Mouse (Mus musculus) megakaryocyte-erythroid progenitor cell, adult 5-6 weeks (primary cell): Measurements from ENCODE around the gene Pcbd1. TPM values are rescaled to one million over a fixed set of nuclear protein-coding genes. Genes with fewer than 3 reads are reported as not detected.
A peak's percentile ranks its signal among the peaks of the same experiment; 100 is the strongest.

Experiments
- ATAC-seq: replicated peaks from 2 replicates; pipeline ENCODE4 v1.8.0; 2016; ENCODE audit warnings: mild to moderate bottlenecking, inconsistent platforms; ENCODE audit not compliant: severe bottlenecking, poor library complexity, low FRiP score, low TSS enrichment
- total RNA-seq, 2 experiments: library from RNA; stranded (forward) in 1 of 2; stranded (reverse) in 1 of 2; fragments of 200-1000, 215-1000 nt in 1 of 2; fragments of >200 nt in 1 of 2; fragmentation: Nextera tagmentation in 1 of 2; gene quantifications; 2 replicates each; pipeline ENCODE4 v1.2.3; 2014 to 2017

Pcbd1 gene
- total RNA-seq (2014; fragmentation: Nextera tagmentation) (6.0 and 9.8 TPM in 2 replicates), total RNA-seq (2017) (1.9 TPM in 1 of 2 replicates, not detected in the other)

DNA sequence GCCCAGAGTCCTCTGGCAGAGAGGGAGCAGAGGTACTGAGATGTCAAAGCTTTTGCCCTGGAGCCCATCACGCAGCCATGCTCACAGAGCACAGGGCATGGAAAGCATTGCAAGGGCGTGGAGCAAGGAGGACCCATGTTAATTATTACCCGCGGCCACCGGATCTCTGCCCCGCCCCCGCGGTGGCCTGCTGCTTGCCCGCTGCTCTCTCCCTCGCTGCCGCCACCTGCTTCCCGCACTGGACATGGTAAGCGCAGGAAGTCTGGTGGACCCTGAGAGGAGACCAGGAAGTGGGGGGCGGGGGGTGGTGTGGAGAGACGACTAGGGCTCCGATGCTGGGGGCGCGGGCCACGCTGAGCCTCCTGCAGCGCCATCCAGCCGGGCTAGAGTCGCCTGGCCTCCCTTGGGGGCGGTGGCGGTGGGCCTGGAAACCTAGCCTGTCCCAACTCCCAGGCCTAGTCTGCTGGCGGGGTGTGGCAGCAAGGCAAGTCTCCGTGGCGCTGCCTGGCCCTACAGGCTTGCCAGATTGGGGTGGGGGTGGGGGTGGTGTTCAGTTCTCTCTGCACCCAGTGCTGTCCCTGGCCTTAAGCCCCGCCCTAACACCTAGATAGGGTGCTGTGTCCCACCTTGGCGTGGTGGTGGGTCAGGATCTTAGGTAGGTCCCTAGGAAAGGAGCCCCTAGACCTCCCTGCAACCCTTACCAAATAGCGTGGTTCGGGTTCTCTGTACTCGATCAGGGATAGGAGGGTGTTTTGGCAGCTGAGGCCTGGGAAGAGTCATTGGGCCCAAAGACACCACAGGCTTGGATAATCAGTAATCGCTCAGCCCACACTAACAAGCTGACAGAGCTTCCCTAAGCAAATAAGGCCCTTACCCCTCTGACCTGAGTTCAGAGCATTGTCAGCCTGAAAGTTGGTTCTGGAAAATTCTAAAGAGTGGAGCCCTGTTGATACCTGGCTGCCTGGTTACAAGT, at the start of gene Pcbd1:
Gene Pcbd1, plus strand, starts transcription at position 162 of the 973 bp plus-strand sequence.
- ATAC-seq, result peak; percentile 81

DNA sequence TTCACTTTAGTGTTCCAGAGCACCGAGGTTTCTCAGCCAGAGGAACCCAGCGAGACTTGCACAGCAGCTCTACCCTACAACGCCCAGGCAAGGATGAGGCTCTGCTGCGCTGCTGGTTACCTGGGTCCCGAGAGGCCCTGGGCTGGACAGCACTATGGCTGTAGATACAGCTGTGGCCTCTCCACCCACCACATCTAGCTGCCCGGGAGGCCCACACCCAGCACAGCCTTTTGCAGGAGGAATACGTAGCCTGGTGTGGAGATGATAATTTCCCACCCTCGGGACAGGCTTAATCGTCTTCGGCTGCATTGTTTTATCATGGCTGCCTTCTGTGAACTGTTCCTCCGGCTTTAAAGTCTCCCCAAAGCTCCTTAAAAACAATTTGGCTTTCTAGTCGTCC, 49.5 kb upstream of the Pcbd1 start:
- ATAC-seq, result no peak

DNA sequence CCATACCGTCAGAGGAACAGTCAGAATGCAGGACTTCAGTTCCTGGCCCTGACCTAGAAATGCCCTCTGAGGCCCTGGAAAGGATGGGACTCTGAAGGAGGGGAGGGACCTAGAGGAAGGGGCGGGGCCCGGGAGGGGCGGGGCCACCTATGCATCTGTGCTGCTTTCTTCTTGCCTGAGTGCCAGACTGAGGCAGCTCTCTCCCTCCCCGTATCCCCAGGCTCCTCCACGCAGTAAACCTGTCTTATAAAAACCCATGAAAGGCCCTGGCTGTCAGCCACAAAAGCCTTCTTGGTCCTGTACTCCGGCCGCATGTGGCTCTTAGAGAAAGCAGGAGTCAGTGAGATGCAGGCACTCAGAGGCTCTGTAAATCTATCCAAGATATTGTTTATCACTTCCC, 44.0 kb upstream of the Pcbd1 start:
- ATAC-seq, result no peak

DNA sequence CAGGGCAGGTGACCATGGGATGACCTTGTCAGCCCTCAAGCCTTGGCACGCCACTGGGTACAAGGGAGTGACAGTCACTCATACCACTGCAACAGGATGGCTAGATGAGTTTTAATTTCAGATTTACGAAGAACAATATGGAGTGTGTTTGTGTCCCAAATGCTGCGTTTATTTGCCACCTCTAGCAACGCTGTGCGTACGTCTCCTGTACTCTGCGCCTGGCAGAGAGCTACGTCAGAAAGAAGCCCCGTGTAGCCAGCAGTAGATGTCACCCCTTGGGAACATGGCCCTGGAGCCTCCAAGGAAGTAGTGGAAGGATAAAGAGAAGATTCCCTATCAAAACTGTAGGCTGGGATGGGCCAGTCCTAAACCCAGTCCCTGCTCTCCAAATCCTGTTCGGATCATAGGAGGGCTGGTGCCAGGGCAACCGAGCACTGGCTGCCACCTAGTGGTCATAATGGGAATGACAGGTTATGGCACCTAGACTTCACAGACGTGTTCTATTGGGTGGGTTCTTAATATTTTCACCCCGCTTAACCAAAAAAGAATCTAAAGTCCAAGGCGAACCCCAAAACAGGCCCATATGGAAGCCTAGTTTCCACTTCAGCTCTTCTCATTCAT, 37.0 kb upstream of the Pcbd1 start:
- ATAC-seq, result peak; percentile 85

DNA sequence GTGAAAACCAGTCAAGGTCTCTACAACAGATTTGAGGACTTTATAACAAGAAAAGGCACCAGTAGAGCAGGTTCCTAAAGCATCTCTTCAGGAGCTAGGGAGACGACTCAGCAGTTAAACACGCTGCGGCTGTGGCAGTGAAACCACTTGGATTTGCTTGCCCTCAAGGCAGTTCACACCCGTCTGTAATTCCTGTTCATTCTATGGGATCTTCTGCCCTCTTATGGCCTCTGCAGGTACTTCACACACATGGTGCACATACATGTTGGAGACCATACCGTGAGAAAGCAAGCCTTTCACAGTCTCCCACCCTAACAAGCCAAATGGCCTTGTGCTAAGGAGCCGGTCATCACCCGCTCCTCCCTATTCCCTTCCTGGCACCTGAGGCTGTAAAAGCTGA, 32.5 kb upstream of the Pcbd1 start:
- ATAC-seq, result no peak

DNA sequence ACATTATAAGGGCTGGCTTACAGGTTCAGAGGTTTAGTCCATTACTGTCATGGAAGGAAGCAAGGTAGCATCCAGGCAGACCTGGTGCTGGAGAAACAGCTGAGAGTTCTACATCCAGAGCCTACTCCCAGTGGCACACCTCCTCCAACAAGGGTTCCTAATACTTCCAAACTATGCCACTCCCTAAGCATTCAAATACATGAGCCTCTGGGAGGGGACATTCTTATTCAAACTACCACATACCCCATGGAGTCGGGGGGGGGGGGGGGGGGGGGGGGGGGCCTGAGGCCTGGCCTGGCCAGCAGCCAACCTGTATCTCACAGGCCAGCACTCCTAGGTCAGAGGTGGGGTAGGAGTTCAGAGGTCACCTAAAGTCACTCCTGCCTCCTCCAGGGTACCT, 30.0 kb upstream of the Pcbd1 start:
- ATAC-seq, result no peak

DNA sequence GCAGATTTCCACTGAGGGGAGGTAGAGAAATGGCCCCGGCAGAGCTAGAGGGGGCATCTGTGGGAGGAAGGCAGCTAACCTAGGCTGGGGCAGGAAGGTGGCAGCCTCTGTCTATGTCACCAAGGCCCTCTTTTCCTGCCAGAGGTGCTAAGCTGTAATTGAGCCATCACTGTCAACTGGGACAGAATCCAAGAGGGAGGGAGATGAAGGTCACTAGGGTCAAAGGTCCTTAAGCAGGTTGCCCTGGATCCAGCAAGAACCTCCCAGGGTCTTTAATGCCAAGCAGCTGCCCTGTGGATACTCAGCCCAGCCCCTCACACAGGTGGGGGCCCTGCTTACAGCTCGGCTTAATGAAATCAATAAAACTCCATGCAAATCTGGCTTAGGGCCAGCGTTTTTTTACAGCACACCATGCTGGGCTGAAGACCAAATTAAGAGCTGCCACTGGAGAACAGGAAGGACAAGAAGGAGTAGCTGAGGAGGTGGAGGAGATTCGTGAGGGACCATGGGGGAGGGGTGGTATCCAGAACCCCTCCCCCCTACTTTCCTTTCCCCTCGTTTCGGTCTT, 29.5 kb upstream of the Pcbd1 start:
- no peak for ATAC-seq

DNA sequence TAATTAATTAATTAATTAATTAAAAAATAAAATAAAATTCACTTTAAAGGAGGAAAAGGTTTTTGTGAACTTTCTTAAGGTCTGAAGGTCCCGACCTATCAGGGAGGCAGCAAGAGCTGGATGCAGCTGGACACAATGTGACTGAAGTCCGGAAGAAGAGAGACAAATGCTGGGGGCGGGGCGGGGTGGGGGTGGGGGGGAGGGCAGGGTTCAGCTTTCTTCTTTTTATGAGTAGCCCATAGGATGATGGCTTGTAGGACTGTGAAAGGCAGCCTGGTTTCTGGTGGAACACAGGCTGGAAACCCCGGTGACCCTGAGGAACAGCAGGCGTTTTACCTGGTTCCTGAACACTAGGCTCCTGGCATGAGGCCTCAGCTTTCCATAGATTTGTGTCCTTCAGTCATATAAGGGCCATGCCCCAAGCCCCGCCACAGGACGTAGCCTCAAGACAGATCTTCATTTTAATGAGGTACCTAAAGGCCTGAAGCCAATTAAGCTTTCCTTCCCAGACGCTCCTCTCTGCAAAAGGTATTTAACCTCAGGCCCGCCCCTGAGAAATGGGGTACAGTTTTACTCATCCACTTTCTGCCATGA, 25.8 kb upstream of the Pcbd1 start:
- no peak for ATAC-seq

DNA sequence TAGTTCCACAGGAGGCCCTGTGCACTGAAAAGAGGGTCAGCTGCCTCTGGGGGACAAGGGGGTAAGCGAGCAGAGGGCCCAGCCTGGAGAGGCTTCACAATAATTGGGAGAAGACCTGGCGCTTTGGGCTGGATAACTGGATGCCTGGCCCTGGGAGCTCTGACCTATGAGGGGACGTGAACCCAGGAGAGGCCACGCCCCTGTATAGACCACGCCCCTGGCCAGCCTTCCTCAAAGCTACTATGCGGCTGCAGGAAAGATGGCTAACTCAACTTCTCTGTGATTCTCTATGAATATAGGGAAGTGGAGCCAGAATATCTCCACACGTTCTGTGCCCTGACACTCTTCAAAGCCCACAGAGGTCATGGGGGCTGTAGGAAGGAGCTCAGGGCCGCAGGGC, 24.5 kb upstream of the Pcbd1 start:
- no peak for ATAC-seq

DNA sequence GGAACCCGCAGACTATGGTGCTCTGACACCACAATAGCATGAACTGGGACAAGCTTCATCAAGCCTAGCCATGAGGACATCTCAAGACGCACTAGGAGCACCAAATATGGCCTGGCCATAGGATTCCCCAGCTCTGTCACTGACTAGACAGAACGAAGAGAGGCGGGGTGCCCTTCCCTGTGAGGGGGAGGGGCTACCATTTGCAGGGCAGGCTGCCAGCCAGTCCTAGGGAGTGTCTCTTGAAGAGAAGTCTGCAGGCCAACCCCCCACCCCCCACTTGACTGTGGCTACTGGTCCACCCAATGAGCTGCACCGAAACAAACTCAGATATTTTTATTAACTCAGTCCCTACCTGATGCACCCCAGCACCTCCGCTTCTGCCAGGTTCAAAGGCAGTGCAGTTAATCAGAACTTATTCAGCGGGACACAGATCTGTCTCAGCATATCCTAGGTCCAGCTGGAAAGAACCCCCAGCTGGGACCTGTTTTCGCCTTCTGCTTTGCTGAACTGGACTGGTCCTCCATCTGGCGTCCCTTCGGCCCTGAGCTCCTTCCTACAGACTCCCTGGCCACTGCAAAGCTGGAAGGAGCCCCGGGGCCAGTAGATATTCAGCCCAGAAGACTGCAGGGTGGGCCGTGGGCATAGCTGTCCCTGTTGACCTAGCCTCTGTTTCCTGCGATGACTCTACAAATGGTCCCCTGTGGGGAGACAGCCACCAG, 23.7 kb upstream of the Pcbd1 start:
- no peak for ATAC-seq

DNA sequence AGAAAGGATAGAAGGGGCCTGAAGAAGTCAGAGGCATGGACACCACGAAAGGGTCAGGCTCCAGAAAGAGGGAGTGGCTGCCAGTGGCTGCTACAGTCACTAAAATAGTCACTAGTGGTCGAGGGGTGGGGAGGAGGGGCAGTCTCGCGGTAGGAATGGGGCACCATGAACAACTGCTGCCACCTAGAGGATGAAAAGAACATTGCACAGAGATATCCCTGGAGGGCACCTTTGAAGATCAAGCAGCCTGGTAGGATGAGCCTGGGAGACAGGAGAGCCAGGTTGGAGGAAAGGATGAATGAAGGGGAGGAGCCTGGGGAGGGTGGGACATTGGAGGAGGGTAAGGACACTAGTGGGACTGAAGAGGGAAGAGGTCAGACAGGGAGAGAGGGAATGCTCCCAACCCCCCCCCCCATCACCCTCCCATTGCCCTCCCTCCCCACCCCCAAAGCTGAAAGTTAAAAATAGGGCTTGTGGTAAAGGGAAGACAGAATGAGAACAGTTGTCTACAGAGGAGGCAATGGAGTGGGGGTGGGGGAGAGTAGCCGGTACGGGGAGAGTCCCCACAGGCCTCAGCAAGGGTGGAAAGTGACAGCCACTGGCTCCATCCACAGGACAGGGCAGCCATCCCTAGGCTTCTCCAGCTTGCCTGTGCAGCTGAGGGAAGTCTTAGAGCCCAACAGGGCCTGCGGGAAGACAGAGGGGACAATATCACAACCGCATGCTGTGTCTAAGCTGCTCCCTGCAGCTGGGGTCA, 20.5 kb upstream of the Pcbd1 start:
- peak; percentile 72 for ATAC-seq

DNA sequence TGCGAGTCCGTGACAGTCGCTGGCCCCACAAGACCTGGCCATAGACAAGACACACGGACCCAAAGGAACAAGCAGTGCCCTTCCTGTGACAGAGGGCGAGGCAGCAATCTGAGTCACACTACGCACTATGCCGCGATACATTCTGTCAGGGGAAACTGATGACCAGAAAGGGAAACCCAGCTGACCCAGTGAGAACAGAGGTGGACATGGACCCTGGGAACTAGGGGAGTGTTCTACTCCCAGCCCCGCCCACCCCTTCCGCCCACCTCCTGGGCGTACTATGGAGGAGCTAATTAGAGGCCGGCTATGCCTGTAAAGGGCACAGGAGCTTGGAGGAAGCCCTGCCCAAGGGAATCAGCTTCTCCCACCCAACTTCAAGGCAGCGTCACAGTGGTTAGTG, 19.9 kb upstream of the Pcbd1 start:
- no peak for ATAC-seq

DNA sequence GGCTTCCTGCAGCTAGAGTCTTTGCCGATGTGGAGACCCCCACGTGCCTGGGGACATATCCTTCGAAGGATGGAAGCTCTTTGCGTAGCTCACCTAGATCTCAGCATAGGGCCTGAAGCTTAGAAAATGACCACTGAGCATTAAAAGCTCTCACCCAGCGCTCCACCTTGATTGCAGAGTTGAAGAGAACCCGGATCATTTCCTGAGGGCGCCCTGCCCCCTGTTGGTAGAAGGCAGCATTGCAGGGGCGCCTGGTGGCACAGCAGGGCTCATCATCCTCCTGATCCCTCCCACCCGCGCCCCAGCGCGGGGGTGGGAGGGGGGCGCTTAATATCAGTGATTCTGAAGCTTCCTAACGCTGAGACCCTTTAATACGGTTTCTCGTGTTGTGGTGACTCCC, 16.8 kb upstream of the Pcbd1 start:
- peak; percentile 53; the same call in 1 of the 2 replicates for ATAC-seq

DNA sequence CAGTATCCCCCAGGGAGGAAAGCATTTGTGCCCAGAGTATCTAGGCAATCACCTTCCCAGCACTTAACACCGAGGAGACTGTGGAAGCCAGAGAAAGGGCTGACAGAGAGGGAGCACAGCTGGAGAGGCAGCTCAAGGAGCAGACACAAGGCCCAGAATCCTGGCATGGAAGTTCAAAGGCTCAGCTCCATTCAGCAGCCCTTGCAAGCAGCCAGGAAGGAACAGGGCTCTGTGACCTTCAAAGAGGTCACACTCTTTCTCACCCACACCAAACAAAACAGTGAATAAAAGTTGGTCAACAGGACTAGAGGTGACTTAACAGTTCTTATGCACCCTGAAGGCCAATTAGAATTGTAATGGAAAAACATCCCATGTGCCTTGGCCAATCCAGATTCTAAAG, 14.5 kb upstream of the Pcbd1 start:
- ATAC-seq, result no peak

DNA sequence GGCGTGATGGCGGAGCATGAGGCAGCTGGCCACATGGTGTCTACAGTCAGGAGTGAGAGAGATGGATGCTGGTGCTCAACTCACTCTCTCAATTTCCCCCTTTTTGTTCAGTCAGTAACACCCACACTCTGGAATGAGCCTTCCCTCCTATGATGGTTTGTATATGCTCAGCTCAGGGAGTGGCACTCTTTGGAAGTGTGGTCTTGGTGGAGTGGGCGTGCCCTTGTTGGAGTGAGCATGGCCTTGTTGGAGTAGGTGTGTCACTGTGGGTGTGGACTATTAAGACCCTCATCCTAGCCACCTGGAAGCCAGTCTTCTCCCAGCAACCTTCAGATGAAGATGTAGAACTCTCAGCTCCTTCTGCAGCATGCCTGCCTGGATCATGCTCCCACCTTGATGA, 13.5 kb upstream of the Pcbd1 start:
- no peak for ATAC-seq

DNA sequence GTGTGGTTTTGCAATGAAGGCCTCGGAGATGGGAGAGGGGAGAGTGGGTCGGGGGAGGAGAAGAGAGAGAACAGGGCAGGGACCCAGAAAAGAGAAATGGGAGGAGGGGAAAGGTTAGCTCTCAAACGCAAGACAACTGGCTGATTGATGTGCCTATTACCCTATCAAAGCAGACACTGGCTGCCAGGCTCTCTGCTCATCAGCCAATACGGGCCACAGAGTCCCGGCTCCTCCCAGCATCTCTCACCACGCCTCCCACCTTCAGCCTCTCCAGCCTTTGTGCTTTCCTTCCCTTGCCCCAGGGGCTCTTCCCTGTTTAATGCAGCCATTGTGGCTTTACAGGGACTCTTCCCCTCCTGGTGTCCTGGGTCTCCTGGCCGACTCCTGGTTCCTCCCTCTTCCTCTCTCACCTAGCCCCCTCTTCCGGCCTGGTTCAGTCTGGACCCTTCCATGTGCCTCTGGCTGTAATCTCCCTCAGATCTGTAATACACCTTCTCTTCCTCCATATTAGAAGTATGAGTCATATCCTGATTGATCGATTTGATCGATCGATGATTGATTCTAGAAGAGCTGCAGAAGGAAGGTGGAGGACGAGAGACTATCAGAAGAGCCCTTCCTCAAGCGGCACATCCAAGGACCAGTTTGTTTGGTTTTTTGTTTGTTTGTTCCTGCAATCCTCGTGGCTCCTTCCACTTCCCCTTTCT, 8.8 kb upstream of the Pcbd1 start:
- ATAC-seq, result peak; percentile 100

DNA sequence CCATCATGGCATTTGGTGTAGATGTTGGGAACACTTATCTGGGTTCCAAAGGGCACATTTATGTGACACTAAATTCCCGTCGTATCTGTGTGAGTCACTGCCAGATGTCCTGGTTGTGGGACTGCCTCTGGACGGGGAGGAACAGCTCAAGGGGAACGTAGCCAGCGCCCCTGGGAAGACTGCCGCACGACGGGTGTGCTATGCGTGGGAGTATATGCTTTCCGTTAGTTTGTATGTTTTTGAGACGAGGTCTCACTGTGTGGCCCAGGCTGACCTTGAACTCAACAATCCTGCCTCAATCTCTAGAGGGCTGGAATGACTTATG, 8.2 kb upstream of the Pcbd1 start:
- ATAC-seq, result no peak

DNA sequence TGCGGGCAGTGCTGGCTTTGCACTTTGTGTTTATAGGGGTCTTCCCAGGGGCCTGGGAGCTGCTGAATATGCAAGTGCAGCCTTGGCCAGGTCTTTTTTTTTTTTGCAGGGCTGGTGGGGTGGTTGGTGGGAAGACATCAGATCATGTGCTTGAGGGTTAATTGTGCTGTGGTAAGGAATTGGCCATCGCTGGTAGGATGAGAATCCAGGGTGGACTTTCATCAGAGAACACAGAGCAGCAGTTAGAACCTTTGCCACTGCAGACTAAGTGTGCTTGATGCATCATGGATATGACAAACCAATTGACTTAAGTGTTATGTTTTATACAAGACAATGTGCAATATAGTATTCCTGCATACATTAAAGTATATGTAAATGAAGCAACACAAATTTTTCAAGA, 3.8 kb upstream of the Pcbd1 start:
- no peak for ATAC-seq
